Mouse (Mus musculus) left cerebral cortex, adult 2 months (tissue): ENCODE data around the gene Zfp217. TPM values are rescaled to one million over a fixed set of nuclear protein-coding genes. Genes with fewer than 3 reads are reported as not detected.

Experiments used
- DNase-seq, 2 experiments: peaks; one replicate each; pipeline ENCODE4 v3.0.0; 2021 to 2022; ENCODE audit warnings: low spot score in 2 of 2, mixed read lengths in 1 of 2; ENCODE audit errors: extremely low spot score in 1 of 2
- H3K27ac ChIP-seq: fragments of 200-600 bp; 2 replicates; pipeline ENCODE4 v1.8.1; 2022
- H3K4me3 ChIP-seq: fragments of 200-600 bp; 2 replicates; pipeline ENCODE4 v1.8.1; 2022
- CTCF ChIP-seq: fragments of 200-600 bp; IDR thresholded peaks from 2 replicates; pipeline ENCODE4 v1.8.1; 2022; ENCODE audit warnings: antibody characterized with exemption, mild to moderate bottlenecking, moderate library complexity
- intact Hi-C: fragments of 180-260 bp; cut with DNase I; formaldehyde crosslinking; loops from one replicate; pipeline ENCODE4 v1.15.1; 2025
- total RNA-seq, 2 experiments: library from RNA; stranded (reverse); gene quantifications; 2 replicates each; pipeline ENCODE4 v1.2.3; 2021

Gene Zfp217
- total RNA-seq, 2 experiments from 2014 or later = 2.9 to 3.4 TPM

DNA sequence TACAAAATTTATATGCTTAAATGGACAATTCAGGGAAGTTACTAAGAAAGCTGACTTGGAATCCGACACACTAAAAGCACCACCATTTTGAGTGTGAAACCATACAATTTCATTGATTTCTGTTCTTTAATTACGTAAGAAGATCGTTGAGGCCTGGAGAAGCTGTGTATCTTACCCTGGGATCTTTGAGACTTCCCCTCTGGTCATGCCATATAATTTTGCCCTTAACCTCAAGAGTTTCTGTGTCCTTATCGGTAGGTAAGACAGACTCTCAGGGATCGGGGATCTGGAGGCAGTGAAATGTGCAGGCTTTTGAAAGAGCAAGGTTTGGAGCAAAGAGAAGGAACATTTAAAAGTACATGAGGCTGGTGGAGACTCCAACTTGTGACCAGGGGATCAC, 31.4 kb upstream of the Zfp217 start:
- H3K27ac ChIP-seq = no peak overlapping the region
- intact Hi-C loops = no loop called here
- DNase-seq = no peak
- H3K4me3 ChIP-seq = no peak overlapping the region
- TF ChIP-seq CTCF = no peak

DNA sequence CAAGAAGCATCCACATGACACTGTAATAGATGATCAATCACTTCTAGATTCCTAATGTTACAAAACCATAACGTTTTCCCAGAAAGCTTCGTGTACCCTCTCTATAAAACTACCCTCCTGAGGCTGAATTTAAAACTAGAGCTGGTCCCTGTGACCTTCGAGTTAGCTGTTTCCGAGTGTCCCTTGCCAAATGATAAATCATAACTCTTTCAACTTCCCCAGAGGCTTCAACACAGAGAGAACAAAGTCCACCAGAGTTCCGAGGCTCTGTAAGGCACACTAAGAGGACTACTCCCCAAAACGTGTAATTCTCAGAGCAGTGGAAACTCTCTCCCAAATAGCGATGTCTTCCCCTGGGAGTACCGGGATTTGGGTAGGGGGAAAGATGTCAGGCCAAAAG, 29.4 kb upstream of the Zfp217 start:
- no peak overlapping the region for H3K4me3 ChIP-seq

DNA sequence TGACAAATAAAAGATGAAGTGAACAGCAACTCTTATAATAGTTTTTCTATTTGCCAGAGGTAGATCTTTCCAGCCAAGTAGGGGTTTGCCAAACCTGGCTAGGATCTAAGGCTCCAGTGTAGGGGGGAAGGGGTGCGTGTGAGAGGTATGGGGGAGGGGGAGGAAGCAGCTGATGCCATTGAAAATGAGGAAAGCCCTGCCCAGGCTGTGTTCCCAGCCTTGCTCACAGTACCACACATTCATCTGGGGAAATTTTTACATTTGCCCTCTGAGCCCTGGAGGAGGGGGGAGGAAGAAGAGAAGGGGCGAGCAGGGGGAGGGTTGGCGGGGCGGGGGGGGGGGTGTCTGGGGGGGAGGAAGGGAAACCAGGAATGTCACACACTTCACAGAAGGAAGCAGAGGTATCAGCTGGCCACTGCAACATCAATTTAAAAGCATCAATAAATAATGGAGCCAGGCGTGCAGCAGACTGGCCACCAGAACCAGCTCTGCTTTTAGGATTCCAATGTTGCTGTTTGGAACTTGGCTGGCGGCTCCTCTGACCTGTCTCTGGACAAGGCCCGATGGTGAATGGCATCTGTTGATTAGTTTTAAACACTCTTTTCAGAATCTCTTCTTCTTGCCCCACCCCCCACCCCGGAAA, 28.5 kb upstream of the Zfp217 start:
- Histone ChIP-seq H3K4me3 (no peak overlapping the region), H3K27ac (no peak overlapping the region)
- no peak for TF ChIP-seq CTCF
- no peak for DNase-seq
- intact Hi-C loops = no loop called here

More for the DNA sequence above, 29.4 kb upstream of the Zfp217 start:
- H3K27ac ChIP-seq = no peak overlapping the region
- TF ChIP-seq CTCF = no peak
- intact Hi-C loops = no loop called here
- no peak for DNase-seq

DNA sequence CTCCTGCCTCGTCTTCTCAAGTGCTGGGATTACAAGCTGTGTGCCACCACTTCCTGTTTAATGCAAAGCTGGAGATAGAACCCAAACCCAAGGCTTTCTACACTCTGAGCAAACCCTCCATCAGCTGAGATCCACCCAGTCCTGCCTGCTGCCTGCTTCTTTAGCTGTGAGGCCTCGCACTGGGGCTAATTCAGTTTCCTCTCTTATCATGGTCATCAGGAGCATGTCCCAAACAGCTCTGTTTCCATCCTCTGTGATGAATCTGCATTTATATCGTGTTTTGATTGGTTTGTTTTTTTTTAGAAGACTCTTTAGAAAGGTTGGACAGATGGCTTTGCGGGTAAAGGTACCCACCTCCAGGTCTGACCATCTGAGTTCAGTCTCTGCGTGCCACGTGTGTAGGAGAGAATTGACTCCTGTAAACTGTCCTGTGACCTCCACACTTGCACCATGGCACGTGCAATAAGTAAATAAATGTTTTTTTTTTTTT, 27.8 kb upstream of the Zfp217 start:
- intact Hi-C loops = no loop called here
- no peak for DNase-seq
- Histone ChIP-seq H3K27ac (no peak overlapping the region), H3K4me3 (no peak overlapping the region)
- no peak for TF ChIP-seq CTCF

DNA sequence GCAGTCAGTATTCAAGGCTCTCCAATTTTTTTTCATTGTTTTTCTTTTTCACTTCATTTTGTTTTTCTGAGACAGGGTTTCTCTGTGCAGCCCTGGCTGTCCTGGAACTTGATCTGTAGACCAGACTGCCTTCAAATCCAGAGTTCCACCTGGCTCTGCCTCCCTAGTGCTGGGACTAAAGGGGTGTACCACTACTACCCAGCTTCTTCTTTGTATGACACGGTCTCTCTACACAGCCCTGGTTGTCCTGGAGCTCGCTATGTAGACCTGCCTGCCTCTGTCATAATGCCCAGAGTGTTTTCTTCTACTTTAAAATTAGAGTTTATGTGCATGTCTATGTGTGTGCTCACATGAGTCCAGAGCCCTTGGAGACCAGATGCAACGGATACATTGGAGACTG, 27.3 kb upstream of the Zfp217 start:
- Histone ChIP-seq H3K27ac (no peak overlapping the region), H3K4me3 (no peak overlapping the region)
- intact Hi-C loops = no loop called here
- no peak for TF ChIP-seq CTCF
- DNase-seq = no peak

DNA sequence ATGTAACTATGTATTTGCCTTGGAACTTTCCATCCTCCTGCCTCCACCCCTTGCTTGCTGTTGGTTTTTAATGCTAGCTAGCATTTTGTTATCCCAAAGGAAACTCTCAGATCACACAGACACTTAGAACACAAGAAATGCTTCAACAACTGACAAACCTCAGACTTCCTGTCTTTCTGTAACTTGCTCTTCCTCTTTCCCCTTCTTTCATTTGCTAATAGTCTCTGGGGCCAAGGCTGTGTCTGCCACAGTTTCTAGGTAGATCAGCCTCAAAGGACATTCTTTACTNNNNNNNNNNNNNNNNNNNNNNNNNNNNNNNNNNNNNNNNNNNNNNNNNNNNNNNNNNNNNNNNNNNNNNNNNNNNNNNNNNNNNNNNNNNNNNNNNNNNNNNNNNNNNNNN, 21.2 kb upstream of the Zfp217 start:
- TF ChIP-seq CTCF = no peak
- DNase-seq = no peak
- intact Hi-C loops = no loop called here
- no peak overlapping the region for H3K4me3 ChIP-seq
- no peak overlapping the region for H3K27ac ChIP-seq

DNA sequence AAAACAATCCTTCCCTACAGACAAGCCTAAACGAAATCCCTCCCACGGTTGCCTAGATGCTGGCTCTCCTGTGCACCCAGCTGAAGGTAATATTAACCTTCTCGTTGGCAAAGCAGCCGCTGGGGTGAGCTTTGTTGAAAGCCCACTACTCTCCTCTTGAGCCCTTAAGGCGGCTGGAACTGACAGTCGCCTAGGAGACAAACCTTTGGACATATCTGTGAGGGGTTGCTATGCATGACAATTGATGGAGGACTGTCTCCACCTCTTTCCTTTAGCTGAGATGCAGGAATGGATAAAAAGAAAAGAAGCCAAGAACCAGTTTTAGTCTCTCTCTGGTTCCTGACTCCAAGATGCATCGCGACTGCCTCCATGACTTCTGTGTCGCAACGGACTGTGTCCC, 17.7 kb upstream of the Zfp217 start:
- no peak for DNase-seq
- no peak for TF ChIP-seq CTCF
- intact Hi-C loops = no loop called here

DNA sequence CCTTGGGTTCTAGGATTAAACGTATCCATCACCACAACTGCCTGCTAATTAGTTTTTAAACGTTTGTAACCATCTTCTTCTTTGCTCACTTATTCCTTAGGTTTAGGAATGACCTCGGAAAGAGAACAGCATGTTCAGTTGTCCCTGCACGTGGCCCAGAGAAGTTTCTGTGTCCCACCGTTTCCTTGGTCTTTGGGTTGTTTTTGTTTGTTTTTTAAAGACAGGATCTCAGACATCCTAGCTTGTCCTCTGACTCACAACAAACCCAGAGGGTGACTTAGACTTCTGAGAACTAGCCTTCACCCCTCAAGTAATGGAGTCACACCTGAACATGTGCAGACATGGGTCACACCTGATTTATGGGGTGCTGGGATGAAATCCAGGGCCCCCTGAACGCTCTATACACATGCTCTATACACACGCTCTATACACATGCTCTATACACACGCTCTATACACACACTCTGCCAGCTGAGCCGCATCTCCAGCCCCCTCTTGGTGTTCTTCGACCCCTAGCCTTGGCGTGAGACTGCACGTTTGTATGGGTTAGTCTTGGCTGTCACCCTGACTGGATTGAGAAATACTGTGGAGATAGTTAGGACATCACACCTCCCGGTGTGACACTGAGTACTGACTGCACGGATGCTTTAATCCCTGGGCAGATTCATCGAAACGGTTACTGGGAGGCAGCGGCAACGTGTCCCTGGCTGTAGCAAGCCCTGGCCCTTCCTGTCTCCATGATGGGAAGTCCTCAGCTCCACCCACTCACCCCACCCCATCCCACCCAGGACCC, 16.0 kb upstream of the Zfp217 start:
- TF ChIP-seq CTCF = no peak
- H3K4me3 ChIP-seq = no peak overlapping the region
- H3K27ac ChIP-seq = no peak overlapping the region
- intact Hi-C loops = no loop called here
- no peak for DNase-seq

More for the DNA sequence above, 17.7 kb upstream of the Zfp217 start:
- Histone ChIP-seq H3K27ac (no peak overlapping the region), H3K4me3 (no peak overlapping the region)

DNA sequence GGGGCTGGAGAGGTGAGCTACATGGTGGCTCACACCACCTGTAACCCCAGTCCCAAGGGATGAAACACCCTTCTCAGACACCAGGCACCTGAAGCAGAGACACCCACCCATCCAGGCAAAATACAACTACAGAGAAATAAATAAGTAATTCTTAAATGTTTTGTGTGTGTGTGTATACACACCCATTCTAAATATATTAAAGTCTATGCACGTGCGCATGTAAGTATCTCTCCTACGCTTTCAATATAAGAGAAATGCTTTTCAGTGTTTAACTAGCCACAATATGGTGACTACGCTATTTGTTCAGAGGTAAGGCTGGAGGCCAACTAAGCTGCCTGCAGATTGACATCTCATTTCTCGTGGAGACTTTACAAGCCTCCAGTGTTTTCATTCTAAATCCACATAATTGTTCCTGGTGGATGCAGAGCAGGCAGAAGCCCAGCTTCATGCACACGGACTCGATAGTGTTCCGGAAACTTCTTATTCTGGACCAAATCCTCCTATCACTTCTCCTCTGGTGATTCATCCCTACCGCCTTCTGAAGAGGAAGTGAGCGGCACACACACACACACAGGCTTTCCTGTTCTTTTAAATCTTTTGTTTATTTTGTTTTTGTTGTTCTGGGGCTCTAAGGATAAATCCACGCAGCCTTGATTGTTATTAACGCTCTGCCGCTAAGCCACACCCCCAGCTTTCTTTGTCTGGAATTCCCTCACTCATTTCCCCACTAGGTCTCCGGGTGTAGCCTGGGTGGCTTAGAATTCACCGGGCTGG, 12.1 kb upstream of the Zfp217 start:
- no peak for TF ChIP-seq CTCF
- DNase-seq = no peak
- Histone ChIP-seq H3K4me3 (no peak overlapping the region), H3K27ac (no peak overlapping the region)
- intact Hi-C loops = no loop called here

DNA sequence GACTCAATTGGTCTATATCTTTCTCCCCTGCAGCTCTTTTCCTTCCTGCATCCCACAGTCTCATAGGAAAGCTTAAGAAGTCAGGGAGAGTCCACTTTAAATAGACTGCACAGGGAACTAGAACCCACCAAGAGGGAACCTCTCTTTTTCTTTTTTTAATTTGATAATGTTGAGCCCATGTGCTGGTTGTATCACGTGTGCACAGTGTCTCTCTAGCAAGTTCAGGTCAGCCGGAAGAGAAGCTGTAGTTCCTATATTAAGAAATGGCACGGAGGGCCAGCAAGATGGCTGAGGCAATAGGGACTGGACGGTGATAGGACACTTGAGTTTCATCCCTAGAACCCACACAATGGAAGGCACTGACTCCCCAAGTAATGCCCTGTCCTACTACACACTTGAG, 11.1 kb upstream of the Zfp217 start:
- intact Hi-C loops = no loop called here
- H3K27ac ChIP-seq = no peak overlapping the region
- DNase-seq = no peak
- H3K4me3 ChIP-seq = no peak overlapping the region
- no peak for TF ChIP-seq CTCF

DNA sequence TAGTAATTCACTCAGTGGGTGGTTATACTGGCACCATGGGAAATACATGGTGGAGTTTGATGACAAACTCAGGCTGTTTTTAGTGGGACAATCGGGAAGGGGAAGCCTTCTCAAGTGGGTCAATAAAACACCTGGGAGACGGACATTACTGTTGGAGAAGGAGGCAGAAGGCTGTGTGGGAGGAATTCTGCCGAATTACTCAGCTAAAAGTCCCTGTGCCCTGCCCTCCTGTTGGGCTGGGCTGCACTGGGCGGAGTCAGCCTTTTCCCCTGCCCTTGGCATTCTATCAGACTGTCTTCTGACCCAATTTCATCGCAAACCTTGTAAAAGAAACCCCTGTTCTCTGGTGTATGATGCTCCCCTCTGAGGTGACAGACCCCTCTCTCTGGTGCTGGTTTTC, 10.3 kb upstream of the Zfp217 start:
- no peak for DNase-seq
- intact Hi-C loops = no loop called here

More for the DNA sequence above, 10.3 kb upstream of the Zfp217 start:
- H3K4me3 ChIP-seq = no peak overlapping the region
- H3K27ac ChIP-seq = no peak overlapping the region
- no peak for TF ChIP-seq CTCF
